Mouse (Mus musculus) C2C12 (cell line): Measurements from ENCODE around the gene Hand2. TPM values are rescaled to one million over a fixed set of nuclear protein-coding genes. Genes with fewer than 3 reads are reported as not detected.

Experiments
- H3K27me3 ChIP-seq: one replicate; pipeline ENCODE4 v1.6.1; 2011; ENCODE audit not compliant: control insufficient read depth, insufficient read depth, insufficient read length
- H3K36me3 ChIP-seq: one replicate; pipeline ENCODE4 v1.6.1; 2011; ENCODE audit not compliant: control insufficient read depth, insufficient read depth
- H3K4me3 ChIP-seq: one replicate; pipeline ENCODE4 v1.5.1; 2011; ENCODE audit warnings: mild to moderate bottlenecking, control low read depth; ENCODE audit not compliant: poor library complexity, insufficient read depth, severe bottlenecking
- H3K79me2 ChIP-seq: one replicate; pipeline ENCODE4 v1.6.1; 2011; ENCODE audit not compliant: control insufficient read depth, insufficient read depth
- H3K79me3 ChIP-seq: one replicate; pipeline ENCODE4 v1.6.1; 2011; ENCODE audit warnings: low read depth, control low read depth
- H3ac ChIP-seq: one replicate; pipeline ENCODE3; 2011; ENCODE audit warnings: low read depth; ENCODE audit not compliant: control insufficient read depth, insufficient read length
- CEBPB ChIP-seq: IDR thresholded peaks from one replicate; pipeline ENCODE4 v1.6.1; 2011; ENCODE audit warnings: low read depth, mild to moderate bottlenecking, control low read depth, moderate library complexity
- CTCF ChIP-seq: IDR thresholded peaks from one replicate; pipeline ENCODE4 v1.5.1; 2011; ENCODE audit not compliant: control insufficient read depth, insufficient read depth, insufficient read length
- FOSL1 ChIP-seq: IDR thresholded peaks from one replicate; pipeline ENCODE4 v1.8.0; 2011; ENCODE audit warnings: mild to moderate bottlenecking, low read length; ENCODE audit not compliant: poor library complexity, insufficient read depth, severe bottlenecking
- MAX ChIP-seq: IDR thresholded peaks from one replicate; pipeline ENCODE4 v1.6.1; 2011; ENCODE audit warnings: mild to moderate bottlenecking, control low read depth
- MYOD1 ChIP-seq: IDR thresholded peaks from one replicate; pipeline ENCODE4 v1.6.1; 2011; ENCODE audit warnings: low read depth; ENCODE audit not compliant: control insufficient read depth, insufficient read length
- MYOG ChIP-seq: IDR thresholded peaks from one replicate; pipeline ENCODE4 v1.6.1; 2011; ENCODE audit not compliant: control insufficient read depth, insufficient read length; ENCODE audit errors: extremely low read depth
- USF1 ChIP-seq: IDR thresholded peaks from one replicate; pipeline ENCODE4 v1.6.1; 2011; ENCODE audit warnings: low read depth, mild to moderate bottlenecking, control low read depth, moderate library complexity
- polyA plus RNA-seq: library from polyadenylated mRNA; unstranded; fragments of >200 nt; fragmentation: generic; extraction: Trizol; gene quantifications from one replicate; pipeline ENCODE4 v1.2.1, GENCODE M21; 2012; ENCODE audit warnings: missing spikeins

The Hand2 gene
- polyA plus RNA-seq, 1 experiment, result not detected

DNA sequence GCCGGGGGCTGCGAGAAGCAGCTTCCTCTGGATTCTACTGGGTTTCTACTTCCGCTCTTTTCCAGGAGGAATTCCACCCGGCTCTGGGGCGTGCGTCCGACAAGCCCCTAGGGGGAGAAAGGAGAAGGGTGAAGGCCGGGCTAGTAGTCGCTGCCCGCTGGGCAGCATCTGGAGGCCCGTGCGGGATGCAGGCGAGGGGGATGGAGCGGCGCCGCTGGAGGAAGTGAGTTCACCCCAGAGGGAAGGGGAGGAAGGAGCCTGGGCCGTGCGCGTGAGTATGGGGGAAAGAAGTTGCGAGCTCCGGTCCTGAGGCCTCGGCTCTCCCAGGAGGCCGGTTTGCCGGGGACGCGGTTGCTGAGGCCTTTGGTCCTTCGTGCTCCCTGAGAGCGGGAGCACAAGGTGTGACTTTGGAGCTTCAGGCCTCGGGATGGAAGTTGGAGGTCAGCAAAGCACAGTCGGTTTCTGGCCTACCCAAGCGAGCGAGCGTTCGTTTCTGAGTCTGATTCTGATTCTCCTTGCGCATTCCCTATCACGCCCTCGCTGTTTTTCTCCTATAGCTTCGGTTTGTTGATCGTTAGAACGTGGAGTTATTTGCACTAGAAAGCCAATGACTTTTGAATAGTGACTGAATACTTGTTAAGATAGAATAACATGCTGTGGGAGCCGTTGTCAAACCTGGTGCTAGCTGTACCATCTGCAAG lies 20.2 kb downstream of the Hand2 start:
- Histone ChIP-seq H3K4me3 (no peak overlapping the region), H3ac (no peak overlapping the region), H3K36me3 (no peaks in the 10 kb centered on the region), H3K79me3 (no peaks in the 10 kb centered on the region), H3K27me3 (peaks cover 51% of the 10 kb centered on the region), H3K79me2 (no peaks in the 10 kb centered on the region)
- TF ChIP-seq MYOD1 (no peak), CTCF (no peak), MYOG (no peak), USF1 (no peak), FOSL1 (no peak), CEBPB (no peak), MAX (no peak)

DNA sequence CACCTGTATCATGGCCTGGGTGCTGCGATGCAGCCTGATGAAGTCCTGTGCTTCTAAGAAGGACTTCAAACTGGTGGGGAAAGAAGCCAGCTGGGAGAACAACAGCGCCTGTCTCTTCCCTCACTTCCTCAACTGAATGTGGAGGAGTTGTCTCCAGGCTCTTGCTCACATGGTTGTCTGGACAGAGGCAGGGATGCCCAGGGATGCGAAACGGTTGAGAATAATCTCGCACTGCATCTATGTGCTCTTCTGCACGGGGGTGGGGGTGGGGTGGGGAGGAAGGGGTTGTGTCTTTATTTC lies 20.7 kb downstream of the Hand2 start:
- H3K4me3 ChIP-seq, result no peak overlapping the region

DNA sequence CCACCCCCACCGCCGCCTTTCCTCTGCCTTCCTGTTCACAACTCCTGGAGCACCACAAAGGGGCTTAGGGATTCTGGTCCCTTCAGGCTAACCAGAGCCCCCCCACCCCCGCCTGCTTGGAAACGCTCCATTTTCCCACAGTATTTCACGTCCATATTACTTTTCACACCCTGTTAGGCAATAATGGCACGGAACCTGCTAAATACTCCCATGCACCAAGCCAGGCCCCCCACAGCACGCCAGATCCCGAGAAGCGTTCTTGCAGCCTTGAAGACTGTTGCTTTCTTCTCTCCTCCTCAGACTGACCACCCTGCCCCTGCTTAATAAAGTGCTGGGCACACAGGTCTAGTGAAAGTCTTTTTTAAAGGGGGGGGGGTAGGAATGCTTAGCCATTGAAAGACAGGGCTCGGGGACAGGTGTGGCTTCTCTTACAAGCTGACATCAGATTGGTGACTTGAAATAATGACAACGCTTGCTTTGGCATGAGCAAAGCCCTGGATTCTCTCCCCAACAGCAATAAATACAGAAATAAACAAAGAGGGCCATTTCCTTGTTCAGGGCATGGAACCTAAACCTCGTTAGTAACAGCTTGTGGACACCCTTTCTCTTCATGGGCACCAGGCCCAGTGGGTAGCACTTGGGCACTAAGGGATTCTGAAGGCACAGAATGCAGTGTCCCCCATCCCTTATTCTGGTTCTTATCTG lies 21.8 kb downstream of the Hand2 start:
- Histone ChIP-seq H3K4me3 (no peak overlapping the region), H3ac (no peak overlapping the region), H3K79me2 (no peaks in the 10 kb centered on the region), H3K79me3 (no peaks in the 10 kb centered on the region), H3K36me3 (no peaks in the 10 kb centered on the region), H3K27me3 (peaks cover 53% of the 10 kb centered on the region)
- TF ChIP-seq MYOG, result no peak
- TF ChIP-seq CEBPB, result no peak
- no peak for TF ChIP-seq FOSL1

More for the DNA sequence above, 20.7 kb downstream of the Hand2 start:
- H3K79me2 ChIP-seq, result no peaks in the 10 kb centered on the region
- TF ChIP-seq CEBPB, result no peak
- no peak for TF ChIP-seq USF1
- no peak for TF ChIP-seq FOSL1
- TF ChIP-seq MYOD1, result no peak
- TF ChIP-seq CTCF, result no peak
- TF ChIP-seq MAX, result no peak
- no peak for TF ChIP-seq MYOG
- no peak overlapping the region for H3ac ChIP-seq
- peaks cover 50% of the 10 kb centered on the region for H3K27me3 ChIP-seq
- H3K36me3 ChIP-seq, result no peaks in the 10 kb centered on the region
- H3K79me3 ChIP-seq, result no peaks in the 10 kb centered on the region

DNA sequence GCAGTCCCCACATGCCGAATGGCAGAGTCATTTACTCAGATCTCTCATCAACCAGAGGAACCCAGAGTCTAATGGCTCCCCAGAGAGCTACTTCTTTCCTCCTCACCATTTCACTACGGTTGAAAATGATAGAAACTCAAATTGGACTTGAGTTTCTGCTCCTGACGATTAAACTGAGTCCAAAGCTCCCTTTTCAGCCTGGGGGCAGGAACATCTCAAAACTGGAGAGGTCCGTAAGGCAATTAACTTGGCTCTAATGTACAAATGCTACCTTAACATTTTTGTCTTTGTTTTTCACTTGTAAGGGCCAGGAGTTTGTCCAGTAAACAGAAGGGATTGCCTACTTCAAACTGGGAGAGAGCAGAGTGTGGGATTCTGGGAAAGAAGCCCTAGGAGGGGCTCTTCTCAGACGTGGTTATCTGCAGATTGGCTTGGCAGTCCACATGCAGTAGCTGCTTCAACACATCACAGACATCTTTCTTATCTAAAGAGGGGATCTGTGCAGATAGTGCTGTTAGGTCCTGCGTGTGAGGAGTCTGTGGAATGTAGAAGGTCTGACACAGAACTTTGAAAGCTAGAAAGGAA lies 23.0 kb downstream of the Hand2 start:
- no peaks in the 10 kb centered on the region for H3K79me3 ChIP-seq
- no peak for TF ChIP-seq CTCF
- no peak overlapping the region for H3ac ChIP-seq
- no peaks in the 10 kb centered on the region for H3K79me2 ChIP-seq
- H3K36me3 ChIP-seq, result no peaks in the 10 kb centered on the region
- H3K4me3 ChIP-seq, result no peak overlapping the region
- H3K27me3 ChIP-seq, result peaks cover 61% of the 10 kb centered on the region

DNA sequence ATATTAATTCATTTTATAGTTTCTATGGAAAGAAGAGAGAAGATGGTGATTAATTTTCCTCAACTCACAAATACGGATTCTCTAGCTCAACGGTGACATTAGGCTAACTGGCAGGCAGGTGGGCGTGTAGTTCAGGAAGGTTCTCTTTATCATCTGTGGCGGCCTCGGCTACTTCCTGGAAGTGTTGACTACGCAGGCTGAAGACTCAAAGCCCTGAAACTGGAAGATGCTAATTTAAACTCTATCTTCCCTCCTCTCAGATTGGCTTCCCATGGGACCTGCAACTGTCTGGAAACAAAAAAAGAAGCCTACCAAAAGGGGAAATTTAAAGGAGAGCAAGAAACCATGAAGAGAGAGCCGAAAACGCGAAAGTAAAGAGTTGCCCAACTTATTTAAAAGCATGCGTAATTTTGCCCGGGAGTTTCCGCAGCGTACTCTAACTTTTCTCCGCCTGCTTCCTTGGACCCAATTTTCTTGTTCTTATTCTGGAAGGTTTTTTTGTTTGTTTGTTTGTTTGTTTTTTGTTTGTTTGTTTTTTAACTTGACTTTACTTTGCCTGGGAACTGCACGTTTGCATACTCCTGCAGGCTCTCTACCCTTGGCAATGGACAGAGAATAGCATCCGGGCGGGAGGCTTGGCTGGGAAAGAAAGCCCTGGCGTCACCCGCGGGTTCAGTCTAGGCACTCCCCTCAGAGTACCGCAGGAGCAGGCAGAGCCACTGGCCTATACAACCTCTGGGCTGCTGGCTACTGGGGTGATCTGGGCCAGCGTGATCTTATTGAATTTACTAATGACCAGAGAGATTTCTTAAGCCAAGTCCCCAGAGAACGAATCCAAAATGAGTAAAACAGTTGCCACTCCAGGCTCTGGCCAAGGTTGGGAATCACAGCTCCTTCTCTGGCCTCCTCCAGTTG lies 24.4 kb downstream of the Hand2 start:
- no peaks in the 10 kb centered on the region for H3K36me3 ChIP-seq
- no peak for TF ChIP-seq USF1
- TF ChIP-seq CEBPB, result no peak
- no peak for TF ChIP-seq MAX
- TF ChIP-seq FOSL1, result no peak
- no peak for TF ChIP-seq MYOG
- TF ChIP-seq MYOD1, result no peak
- TF ChIP-seq CTCF, result no peak
- H3K27me3 ChIP-seq, result peaks cover 68% of the 10 kb centered on the region
- H3K4me3 ChIP-seq, result no peak overlapping the region
- no peak overlapping the region for H3ac ChIP-seq
- H3K79me2 ChIP-seq, result no peaks in the 10 kb centered on the region
- H3K79me3 ChIP-seq, result no peaks in the 10 kb centered on the region

DNA sequence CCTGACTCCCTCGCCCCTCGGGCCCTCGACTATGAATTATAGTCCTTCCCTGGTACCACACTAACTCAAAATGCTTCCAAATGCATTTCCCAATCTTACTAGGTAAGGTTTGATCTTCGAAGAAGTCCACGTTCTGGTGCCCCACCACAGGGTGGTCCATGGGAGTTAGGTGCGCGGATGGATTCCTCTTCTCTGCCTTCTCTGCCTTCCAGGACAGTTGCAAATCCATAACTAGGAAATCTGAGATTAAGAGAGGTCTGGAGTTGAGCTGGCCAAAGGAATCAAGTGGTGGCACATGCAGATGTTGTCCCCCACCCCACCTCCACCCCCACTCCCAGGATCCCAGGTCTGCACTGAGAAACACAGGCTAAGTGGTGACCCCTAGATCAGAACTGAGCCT lies 25.6 kb downstream of the Hand2 start:
- H3K4me3 ChIP-seq, result no peak overlapping the region
- H3K79me2 ChIP-seq, result no peaks in the 10 kb centered on the region
- no peak for TF ChIP-seq MAX
- TF ChIP-seq FOSL1, result no peak
- TF ChIP-seq USF1, result no peak
- H3K79me3 ChIP-seq, result no peaks in the 10 kb centered on the region
- no peaks in the 10 kb centered on the region for H3K36me3 ChIP-seq
- H3ac ChIP-seq, result no peak overlapping the region
- peaks cover 62% of the 10 kb centered on the region for H3K27me3 ChIP-seq
